ENCODE assay signal across 10 mouse cellular contexts in genomic region chr2:71543948-71544347, GRCm38 (mm10). TPM values are rescaled to one million over a fixed set of nuclear protein-coding genes. Genes with fewer than 3 reads are reported as not detected.
DNase-seq lines count a peak whose midpoint lies in the region; ATAC-seq lines count a peak whose summit lies in the region.
"Had no signal": no experiment of that assay in that cellular context is flagged by ENCODE, and none has a peak within 500 bp of the region (broad histone marks: within the 10 kb centered on the region; RNA-seq: fewer than 3 reads in every experiment).

No protein-coding gene starts in this region.

- no peak overlapping the region for H3K4me2 ChIP-seq in lung, embryonic 15.5 days
- H3K4me2 ChIP-seq in embryonic facial prominence, embryonic 13.5 days = peak overlapping the region; percentile 97
- H3K4me2 ChIP-seq in hindbrain, embryonic 14.5 days (replicated peaks) = no peak overlapping the region
- peak overlapping the region; percentile 26; the same call in 1 of the 2 replicates for H3K4me2 ChIP-seq in neural tube, embryonic 13.5 days

- 1% methylated on average over 20 of the region's 20 CpGs for WGBS in lung, embryonic 15.5 days
- WGBS in embryonic facial prominence, embryonic 13.5 days = 4% methylated on average over 20 of the region's 20 CpGs
- 1% methylated on average over 20 of the region's 20 CpGs for WGBS in hindbrain, embryonic 14.5 days
- WGBS in neural tube, embryonic 13.5 days = 1% methylated on average over 20 of the region's 20 CpGs

- no peak for ATAC-seq in lung, embryonic 15.5 days (ENCODE audit: borderline replicate concordance, extremely low read depth, low FRiP score, low TSS enrichment)
- ATAC-seq in embryonic facial prominence, embryonic 13.5 days (ENCODE audit: insufficient number of reproducible peaks, insufficient read depth, low FRiP score, low TSS enrichment, low read depth) = no peak
- ATAC-seq in hindbrain, embryonic 14.5 days (ENCODE audit: low FRiP score) = no peak
- ATAC-seq in neural tube, embryonic 13.5 days (ENCODE audit: low read depth) = no peak
- no peak for ATAC-seq in erythroblast, adult 5-6 weeks (replicated peaks; ENCODE audit: low FRiP score, poor library complexity, severe bottlenecking)
- ATAC-seq: Patski had no signal

- H3K4me3 ChIP-seq in lung, embryonic 15.5 days = peak overlapping the region; percentile 5; the same call in 1 of the 2 replicates
- peak overlapping the region; percentile 58 for H3K4me3 ChIP-seq in embryonic facial prominence, embryonic 13.5 days
- peak overlapping the region; percentile 7; the same call in 1 of the 2 replicates for H3K4me3 ChIP-seq in hindbrain, embryonic 14.5 days (replicated peaks; ENCODE audit: low read length)
- H3K4me3 ChIP-seq in neural tube, embryonic 13.5 days = no peak overlapping the region

- H3K9ac ChIP-seq in lung, embryonic 15.5 days = no peak overlapping the region
- peak overlapping the region; percentile 79 for H3K9ac ChIP-seq in embryonic facial prominence, embryonic 13.5 days
- no peak overlapping the region for H3K9ac ChIP-seq in hindbrain, embryonic 14.5 days
- H3K9ac ChIP-seq in neural tube, embryonic 13.5 days = no peak overlapping the region

- H3K27ac ChIP-seq in lung, embryonic 15.5 days = no peak overlapping the region
- H3K27ac ChIP-seq in embryonic facial prominence, embryonic 13.5 days = peak overlapping the region; percentile 55; the same call in 1 of the 2 replicates
- H3K27ac ChIP-seq in hindbrain, embryonic 14.5 days = no peak overlapping the region
- no peak overlapping the region for H3K27ac ChIP-seq in neural tube, embryonic 13.5 days (replicated peaks)

- H3K9me3 ChIP-seq in lung, embryonic 15.5 days = no peaks in the 10 kb centered on the region
- H3K9me3 ChIP-seq in embryonic facial prominence, embryonic 13.5 days = no peaks in the 10 kb centered on the region
- no peaks in the 10 kb centered on the region for H3K9me3 ChIP-seq in hindbrain, embryonic 14.5 days (ENCODE audit: control insufficient read depth, low read length)
- H3K9me3 ChIP-seq in neural tube, embryonic 13.5 days = no peaks in the 10 kb centered on the region

- peaks cover 51% of the 10 kb centered on the region for H3K4me1 ChIP-seq in lung, embryonic 15.5 days
- peaks cover 69% of the 10 kb centered on the region for H3K4me1 ChIP-seq in embryonic facial prominence, embryonic 13.5 days
- peaks cover 15% of the 10 kb centered on the region for H3K4me1 ChIP-seq in hindbrain, embryonic 14.5 days (replicated peaks; ENCODE audit: control insufficient read depth, insufficient read depth, low read length)
- peaks cover 42% of the 10 kb centered on the region for H3K4me1 ChIP-seq in neural tube, embryonic 13.5 days (replicated peaks)

- H3K27me3 ChIP-seq in lung, embryonic 15.5 days = peaks cover 96% of the 10 kb centered on the region
- peaks cover 87% of the 10 kb centered on the region for H3K27me3 ChIP-seq in embryonic facial prominence, embryonic 13.5 days
- H3K27me3 ChIP-seq in hindbrain, embryonic 14.5 days (ENCODE audit: control insufficient read depth, insufficient read depth, low read length) = peaks cover 90% of the 10 kb centered on the region
- H3K27me3 ChIP-seq in neural tube, embryonic 13.5 days = peaks cover 92% of the 10 kb centered on the region
- H3K27me3 ChIP-seq: Patski had no signal

- no peaks in the 10 kb centered on the region for H3K36me3 ChIP-seq in lung, embryonic 15.5 days
- no peaks in the 10 kb centered on the region for H3K36me3 ChIP-seq in embryonic facial prominence, embryonic 13.5 days
- H3K36me3 ChIP-seq in hindbrain, embryonic 14.5 days (replicated peaks; ENCODE audit: control insufficient read depth, insufficient read depth) = no peaks in the 10 kb centered on the region
- no peaks in the 10 kb centered on the region for H3K36me3 ChIP-seq in neural tube, embryonic 13.5 days

- DNase-seq in lung, postnatal 25 days (ENCODE audit: low spot score) = no peak
- no peak for DNase-seq in hindbrain, embryonic 14.5 days (ENCODE audit: low spot score)
- no peak for DNase-seq in frontal cortex, adult 2 months (ENCODE audit: extremely low spot score in 1 of 2, low spot score in 1 of 2)
- DNase-seq: cerebellum, adult 9-10 months had no signal

RNA-seq across cellular contexts. Expression of gene Dlx2, which starts 2.6 kb away (rescaled TPM):
- 0.15 and 0.16 TPM in 2 replicates for polyA plus RNA-seq in lung, embryonic 15.5 days (2015; fragmentation: Nextera tagmentation; extraction: Ambion mirVana)
- 7.8 and 10.0 TPM in 2 replicates for polyA plus RNA-seq in embryonic facial prominence, embryonic 13.5 days (2015; fragmentation: Nextera tagmentation; extraction: Ambion mirVana)
- polyA plus RNA-seq in hindbrain, embryonic 14.5 days (2014; fragmentation: Nextera tagmentation; extraction: Ambion mirVana) = 0.23 and 0.28 TPM in 2 replicates
- 0.22 and 0.73 TPM in 2 replicates for polyA plus RNA-seq in neural tube, embryonic 13.5 days (2015; fragmentation: Nextera tagmentation; extraction: Ambion mirVana)
- total RNA-seq in erythroblast, adult 5-6 weeks (2015; ENCODE audit: low replicate concordance) = not detected in 2 replicates
- total RNA-seq in erythroblast, adult 5-6 weeks (2017; ENCODE audit: low replicate concordance) = not detected in 2 replicates
- 25.4 and 28.1 TPM in 2 replicates for polyA plus RNA-seq in frontal cortex, adult 2 months (2012; rRNA removed)
- total RNA-seq: heart, postnatal 10 days had no signal

RNA-seq across cellular contexts. Expression of gene Dlx1, which starts 16.0 kb away (rescaled TPM):
- polyA plus RNA-seq in lung, embryonic 15.5 days (2015; fragmentation: Nextera tagmentation; extraction: Ambion mirVana) = 0.30 and 0.46 TPM in 2 replicates
- polyA plus RNA-seq in embryonic facial prominence, embryonic 13.5 days (2015; fragmentation: Nextera tagmentation; extraction: Ambion mirVana) = 15.1 and 18.3 TPM in 2 replicates
- polyA plus RNA-seq in hindbrain, embryonic 14.5 days (2014; fragmentation: Nextera tagmentation; extraction: Ambion mirVana) = 0.52 TPM in 1 of 2 replicates, not detected in the other
- polyA plus RNA-seq in neural tube, embryonic 13.5 days (2015; fragmentation: Nextera tagmentation; extraction: Ambion mirVana) = 0.77 and 1.3 TPM in 2 replicates
- total RNA-seq in erythroblast, adult 5-6 weeks (2015; ENCODE audit: low replicate concordance) = not detected in 2 replicates
- total RNA-seq in erythroblast, adult 5-6 weeks (2017; ENCODE audit: low replicate concordance) = not detected in 2 replicates
- 180 and 198 TPM in 2 replicates for polyA plus RNA-seq in frontal cortex, adult 2 months (2012; rRNA removed)

Comparison
In these comparisons a context has a peak if more than half of its experiments do, and no peak if none do; other contexts are left out.
1. H3K4me2 ChIP-seq: peak in embryonic facial prominence, embryonic 13.5 days (single experiment) and neural tube, embryonic 13.5 days (single experiment); none in lung, embryonic 15.5 days (single experiment) and hindbrain, embryonic 14.5 days (single experiment).